Mouse (Mus musculus) kidney, embryonic 16.5 days (tissue): ENCODE results near the gene Srgap3. TPM values are rescaled to one million over a fixed set of nuclear protein-coding genes. Genes with fewer than 3 reads are reported as not detected.
A peak's percentile ranks its signal among the peaks of the same experiment; 100 is the strongest.

Experiments
- ATAC-seq: fragments of 200-750 bp; cut with Nextera tagmentation; 2 replicates; pipeline ENCODE4 v1.8.0; 2017; ENCODE audit warnings: moderate TSS enrichment; ENCODE audit not compliant: low FRiP score, low TSS enrichment
- H3K27ac ChIP-seq: fragments of 300-500 bp; sonication (generic); 2 replicates; pipeline ENCODE4 v1.5.1; 2014; ENCODE audit warnings: low read length
- H3K27me3 ChIP-seq: fragments of 300-500 bp; sonication (generic); 2 replicates; pipeline ENCODE4 v1.6.1; 2014; ENCODE audit warnings: low read length, control low read depth, mixed read lengths; ENCODE audit not compliant: insufficient read depth
- H3K36me3 ChIP-seq: fragments of 300-500 bp; sonication (generic); 2 replicates; pipeline ENCODE4 v1.6.1; 2014; ENCODE audit warnings: low read length, control low read depth, mixed read lengths; ENCODE audit not compliant: insufficient read depth
- H3K4me1 ChIP-seq: fragments of 300-500 bp; sonication (generic); 2 replicates; pipeline ENCODE4 v1.6.1; 2014; ENCODE audit warnings: low read length, control low read depth, mixed read lengths; ENCODE audit not compliant: insufficient read depth
- H3K4me2 ChIP-seq: fragments of 300-500 bp; sonication (generic); replicated peaks from 2 replicates; pipeline ENCODE4 v1.6.1; 2014; ENCODE audit warnings: low read depth, low read length
- H3K4me3 ChIP-seq: fragments of 300-500 bp; sonication (generic); 2 replicates; pipeline ENCODE4 v1.5.1; 2014; ENCODE audit warnings: mild to moderate bottlenecking, low read length
- H3K9ac ChIP-seq: fragments of 300-500 bp; sonication (generic); replicated peaks from 2 replicates; pipeline ENCODE4 v1.6.1; 2014; ENCODE audit warnings: low read length
- H3K9me3 ChIP-seq: fragments of 300-500 bp; sonication (generic); 2 replicates; pipeline ENCODE4 v1.6.1; 2016; ENCODE audit warnings: low read length, control low read depth
- WGBS: fragments of 180-500 bp; shearing (Covaris S2); extraction: QIAGEN DNeasy Blood & Tissue Kit; methylation state at CpG from one replicate; pipeline ENCODE4 v1.1.7; 2014; 5-methylcytosine and 5-hydroxymethylcytosine counted together
- polyA plus RNA-seq: library from polyadenylated mRNA; unstranded; fragments of >200 nt; fragmentation: Nextera tagmentation; extraction: Ambion mirVana; gene quantifications from 2 replicates; pipeline ENCODE4 v1.2.1, GENCODE M21; 2015

Gene Srgap3
- polyA plus RNA-seq, 1 experiment from 2014 or later, result 3.9 TPM

- Histone ChIP-seq H3K4me2 (no peak overlapping the region), H3K27me3 (no peaks in the 10 kb centered on the region), H3K4me3 (no peak overlapping the region), H3K27ac (no peak overlapping the region), H3K36me3 (0 out of 2 replicates have a peak, but pooled peaks cover 3% of the 10 kb centered on the region), H3K9me3 (0 out of 2 replicates have a peak, but pooled peaks cover 4% of the 10 kb centered on the region), H3K4me1 (peaks cover 7% of the 10 kb centered on the region; the same call in 1 of the 2 replicates), H3K9ac (no peak overlapping the region)
- WGBS, result 79% methylated on average over 4 of the region's 4 CpGs
- no peak for ATAC-seq
These were observed 136.6 kb downstream of the Srgap3 start for GRCm38 (mm10) chr6:112810521-112810830.

- no peak overlapping the region for H3K9ac ChIP-seq
- H3K27ac ChIP-seq, result no peak overlapping the region
- 0 out of 2 replicates have a peak, but pooled peaks cover 3% of the 10 kb centered on the region for H3K36me3 ChIP-seq
- H3K9me3 ChIP-seq, result 0 out of 2 replicates have a peak, but pooled peaks cover 4% of the 10 kb centered on the region
- WGBS, result 49% methylated on average over 15 of the region's 15 CpGs
- 0 out of 2 replicates have a peak, but pooled peaks cover 3% of the 10 kb centered on the region for H3K4me1 ChIP-seq
- H3K27me3 ChIP-seq, result no peaks in the 10 kb centered on the region
- no peak overlapping the region for H3K4me2 ChIP-seq
- ATAC-seq, result peak; percentile 67; the same call in 1 of the 2 replicates
- no peak overlapping the region for H3K4me3 ChIP-seq
These were observed 137.2 kb downstream of the Srgap3 start for GRCm38 (mm10) chr6:112809658-112810520.

GRCm38 (mm10) chr6:112808738-112809137 lies 138.3 kb downstream of the Srgap3 start:
- 0 out of 2 replicates have a peak, but pooled peaks cover 4% of the 10 kb centered on the region for H3K9me3 ChIP-seq
- no peak overlapping the region for H3K27ac ChIP-seq
- H3K4me2 ChIP-seq, result no peak overlapping the region
- no peaks in the 10 kb centered on the region for H3K27me3 ChIP-seq
- H3K36me3 ChIP-seq, result 0 out of 2 replicates have a peak, but pooled peaks cover 3% of the 10 kb centered on the region
- no peak overlapping the region for H3K4me3 ChIP-seq
- H3K4me1 ChIP-seq, result 0 out of 2 replicates have a peak, but pooled peaks cover 3% of the 10 kb centered on the region
- WGBS, result 80% methylated on average over 9 of the region's 9 CpGs
- ATAC-seq, result no peak
- H3K9ac ChIP-seq, result no peak overlapping the region

DNA sequence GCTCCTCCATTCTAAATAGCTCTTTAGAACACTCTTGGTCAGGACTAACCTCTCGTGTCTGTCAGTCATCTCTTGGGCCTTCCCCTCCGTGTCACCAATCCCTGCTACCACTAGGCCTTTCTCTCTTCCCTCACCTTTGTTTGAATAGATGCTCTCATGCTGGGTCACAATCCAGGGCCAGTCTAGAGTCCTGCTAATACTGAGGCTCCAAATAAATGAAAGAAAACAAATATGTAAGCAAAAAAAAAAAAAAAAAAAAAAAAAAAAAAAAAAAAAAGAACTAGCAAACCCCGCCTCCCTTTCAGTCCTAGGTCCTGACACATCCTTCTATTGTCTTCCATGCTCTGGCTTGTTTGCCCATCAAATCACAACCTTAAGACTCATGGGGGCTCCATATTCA lies 145.1 kb downstream of the Srgap3 start:
- H3K27ac ChIP-seq, result no peak overlapping the region
- no peak for ATAC-seq
- H3K4me3 ChIP-seq, result no peak overlapping the region
- no peak overlapping the region for H3K9ac ChIP-seq
- H3K4me2 ChIP-seq, result no peak overlapping the region
- H3K36me3 ChIP-seq, result 0 out of 2 replicates have a peak, but pooled peaks cover 3% of the 10 kb centered on the region
- H3K9me3 ChIP-seq, result 0 out of 2 replicates have a peak, but pooled peaks cover 4% of the 10 kb centered on the region
- H3K27me3 ChIP-seq, result no peaks in the 10 kb centered on the region
- H3K4me1 ChIP-seq, result no peaks in the 10 kb centered on the region
- 90% methylated on average over 3 of the region's 3 CpGs for WGBS

DNA sequence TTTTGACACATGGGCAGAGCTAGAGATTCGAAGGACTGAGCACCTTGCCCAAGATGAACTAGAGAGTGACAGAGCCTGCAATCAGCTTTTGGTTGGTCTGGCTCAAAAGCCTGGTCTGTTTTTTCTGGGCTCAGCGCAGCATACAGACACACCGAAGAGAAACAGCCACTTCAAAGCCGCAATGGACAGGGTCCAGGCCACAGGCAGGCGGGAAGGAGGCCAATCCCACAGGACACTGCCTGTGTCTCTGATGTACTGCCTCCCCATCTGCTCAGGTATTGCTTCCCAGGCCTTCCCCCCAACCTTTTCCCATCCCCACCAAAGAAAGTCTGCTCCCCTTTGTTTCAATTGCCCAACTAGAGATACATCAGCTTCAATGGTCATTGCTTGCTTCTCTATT lies 148.7 kb downstream of the Srgap3 start:
- no peak for ATAC-seq
- H3K4me2 ChIP-seq, result no peak overlapping the region
- H3K27ac ChIP-seq, result no peak overlapping the region
- H3K4me3 ChIP-seq, result no peak overlapping the region
- no peaks in the 10 kb centered on the region for H3K36me3 ChIP-seq
- H3K27me3 ChIP-seq, result no peaks in the 10 kb centered on the region
- no peaks in the 10 kb centered on the region for H3K9me3 ChIP-seq
- H3K4me1 ChIP-seq, result no peaks in the 10 kb centered on the region
- WGBS, result 78% methylated on average over 5 of the region's 5 CpGs
- H3K9ac ChIP-seq, result no peak overlapping the region

GRCm38 (mm10) chr6:112796607-112797006 lies 150.5 kb downstream of the Srgap3 start:
- no peaks in the 10 kb centered on the region for H3K36me3 ChIP-seq
- H3K27ac ChIP-seq, result no peak overlapping the region
- no peak overlapping the region for H3K9ac ChIP-seq
- no peaks in the 10 kb centered on the region for H3K27me3 ChIP-seq
- no peaks in the 10 kb centered on the region for H3K9me3 ChIP-seq
- ATAC-seq, result no peak
- 34% methylated on average over 2 of the region's 2 CpGs for WGBS
- no peak overlapping the region for H3K4me2 ChIP-seq
- H3K4me1 ChIP-seq, result no peaks in the 10 kb centered on the region
- H3K4me3 ChIP-seq, result no peak overlapping the region

DNA sequence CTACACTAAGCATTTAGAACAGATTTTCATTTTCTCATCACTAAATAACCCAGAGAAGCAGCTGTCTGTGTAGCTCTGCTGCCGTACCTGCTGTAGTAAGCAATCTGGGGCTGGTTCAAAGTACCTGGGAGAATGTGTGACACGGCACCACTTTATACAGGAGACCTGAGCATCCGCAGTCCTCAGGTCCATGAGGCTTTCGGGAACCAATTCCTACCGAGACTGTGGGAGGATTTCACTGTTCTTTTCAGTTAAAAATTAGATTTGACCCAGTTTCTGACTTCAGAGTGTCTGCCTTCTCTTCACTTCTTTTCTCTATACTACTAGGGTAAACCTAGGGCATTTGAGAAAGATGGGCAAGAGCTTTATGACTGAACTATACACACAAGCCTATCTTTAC lies 153.2 kb downstream of the Srgap3 start:
- Histone ChIP-seq H3K9ac (no peak overlapping the region), H3K27ac (no peak overlapping the region), H3K4me3 (no peak overlapping the region), H3K27me3 (no peaks in the 10 kb centered on the region), H3K36me3 (no peaks in the 10 kb centered on the region), H3K4me1 (no peaks in the 10 kb centered on the region), H3K9me3 (no peaks in the 10 kb centered on the region), H3K4me2 (no peak overlapping the region)
- ATAC-seq, result no peak
- 92% methylated on average over 5 of the region's 5 CpGs for WGBS

DNA sequence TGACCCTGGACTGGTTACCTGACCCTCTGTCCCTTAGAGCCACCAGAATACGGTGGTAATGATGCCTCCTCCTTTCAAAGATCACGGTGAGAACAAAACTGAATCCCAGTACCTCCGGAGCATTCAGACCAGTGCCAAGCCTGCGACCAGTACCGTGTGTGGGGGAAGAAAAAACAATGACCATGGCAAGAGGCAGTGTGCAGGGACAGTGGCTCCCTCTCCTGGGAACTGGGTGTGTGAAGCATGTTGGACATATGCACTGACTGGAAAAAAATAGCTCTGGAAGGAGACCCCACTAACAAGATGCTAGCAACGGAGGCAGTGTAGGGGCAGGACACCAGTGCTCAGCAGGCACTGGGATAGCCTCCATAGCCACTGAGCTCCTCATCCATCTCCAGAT lies 157.2 kb downstream of the Srgap3 start:
- H3K27ac ChIP-seq, result no peak overlapping the region
- no peak for ATAC-seq
- no peaks in the 10 kb centered on the region for H3K9me3 ChIP-seq
- 66% methylated on average over 6 of the region's 6 CpGs for WGBS
- no peak overlapping the region for H3K4me3 ChIP-seq
- no peaks in the 10 kb centered on the region for H3K36me3 ChIP-seq
- no peak overlapping the region for H3K9ac ChIP-seq
- H3K27me3 ChIP-seq, result no peaks in the 10 kb centered on the region
- H3K4me1 ChIP-seq, result no peaks in the 10 kb centered on the region
- H3K4me2 ChIP-seq, result no peak overlapping the region

DNA sequence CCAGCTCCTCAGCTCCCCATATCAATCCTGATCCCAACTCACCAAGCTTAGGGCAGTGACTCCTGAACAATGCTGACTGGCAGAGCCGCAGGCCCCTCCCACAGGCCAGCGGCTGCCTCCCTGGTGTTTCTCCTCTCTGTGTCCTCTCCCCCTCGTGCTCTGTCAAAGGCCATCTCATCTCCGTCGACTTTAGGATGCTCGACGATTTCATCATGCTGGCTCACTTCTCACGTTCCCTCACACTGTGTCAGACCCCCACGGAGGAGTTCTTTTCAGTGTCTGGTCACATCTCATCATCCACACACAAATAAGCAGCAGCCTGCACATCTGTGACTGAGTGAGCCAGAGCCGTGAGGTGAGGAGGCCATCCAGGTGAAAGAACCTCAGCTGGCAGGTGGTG lies 158.4 kb downstream of the Srgap3 start:
- Histone ChIP-seq H3K27me3 (no peaks in the 10 kb centered on the region), H3K27ac (no peak overlapping the region), H3K4me3 (no peak overlapping the region), H3K36me3 (no peaks in the 10 kb centered on the region), H3K9me3 (no peaks in the 10 kb centered on the region), H3K9ac (no peak overlapping the region), H3K4me2 (no peak overlapping the region), H3K4me1 (no peaks in the 10 kb centered on the region)
- no peak for ATAC-seq
- WGBS, result 27% methylated on average over 10 of the region's 10 CpGs

- no peaks in the 10 kb centered on the region for H3K9me3 ChIP-seq
- ATAC-seq, result no peak
- 85% methylated on average over 1 of the region's 1 CpGs for WGBS
These were observed 158.9 kb downstream of the Srgap3 start for GRCm38 (mm10) chr6:112788174-112788573.

More at GRCm38 (mm10) chr6:112788174-112788573, 158.9 kb downstream of the Srgap3 start:
- Histone ChIP-seq H3K9ac (no peak overlapping the region), H3K27ac (no peak overlapping the region), H3K4me1 (no peaks in the 10 kb centered on the region), H3K4me3 (no peak overlapping the region), H3K36me3 (no peaks in the 10 kb centered on the region), H3K27me3 (no peaks in the 10 kb centered on the region), H3K4me2 (no peak overlapping the region)
